Mouse (Mus musculus) MEL (cell line): ENCODE results near the gene Speer4d. TPM values are rescaled to one million over a fixed set of nuclear protein-coding genes. Genes with fewer than 3 reads are reported as not detected.
"Not testable (repeated sequence)": the region's sequence is repeated elsewhere in the genome, so short reads cannot be mapped to it uniquely, and the experiment has no call there.

Experiments
- DNase-seq: peaks from one replicate; pipeline ENCODE4 v3.0.0; 2011; ENCODE audit warnings: low read depth, low spot score
- H3K27ac ChIP-seq: 2 replicates; pipeline ENCODE4 v1.5.1; 2012; ENCODE audit warnings: low read depth, mild to moderate bottlenecking, control low read depth, low read length, moderate library complexity; ENCODE audit not compliant: control insufficient read depth
- H3K27me3 ChIP-seq, 2 experiments: fragments of 150-350 bp in 1 of 2; sonication (generic) in 1 of 2; 2 replicates each; pipeline ENCODE4 v1.6.1; 2012; ENCODE audit warnings: low read length in 2 of 2, mild to moderate bottlenecking in 2 of 2, improper control_type of control experiment in 1 of 2, moderate library complexity in 1 of 2; ENCODE audit not compliant: insufficient read depth in 2 of 2, control insufficient read depth in 1 of 2
- H3K36me3 ChIP-seq, 2 experiments: 2 replicates each; pipeline ENCODE4 v1.6.1; 2012 to 2014; ENCODE audit warnings: low read length in 2 of 2, improper control_type of control experiment in 1 of 2, inconsistent platforms in 1 of 2, mild to moderate bottlenecking in 1 of 2; ENCODE audit not compliant: insufficient read depth in 2 of 2, control insufficient read depth in 1 of 2
- H3K4me1 ChIP-seq, 2 experiments: fragments of 150-350 bp in 1 of 2; sonication (generic) in 1 of 2; 2 replicates each; pipeline ENCODE4 v1.6.1; 2012; ENCODE audit warnings: low read length in 2 of 2, improper control_type of control experiment in 1 of 2, mild to moderate bottlenecking in 1 of 2; ENCODE audit not compliant: insufficient read depth in 2 of 2, control insufficient read depth in 1 of 2
- H3K4me3 ChIP-seq, 2 experiments: fragments of 150-350 bp in 1 of 2; sonication (generic) in 1 of 2; 2 replicates each; pipeline ENCODE4 v1.5.1; 2012; ENCODE audit warnings: low read depth in 2 of 2, low read length in 2 of 2, mild to moderate bottlenecking in 2 of 2, moderate library complexity in 2 of 2, control low read depth in 1 of 2, improper control_type of control experiment in 1 of 2; ENCODE audit not compliant: control insufficient read depth in 1 of 2, insufficient read depth in 1 of 2
- H3K79me2 ChIP-seq: 2 replicates; pipeline ENCODE4 v1.6.1; 2012; ENCODE audit warnings: mild to moderate bottlenecking, low read length, moderate library complexity; ENCODE audit not compliant: control insufficient read depth, poor library complexity, insufficient read depth
- H3K9ac ChIP-seq: 2 replicates; pipeline ENCODE4 v1.6.1; 2012; ENCODE audit warnings: low read depth, mild to moderate bottlenecking, control low read depth, low read length, moderate library complexity; ENCODE audit not compliant: control insufficient read depth, poor library complexity, severe bottlenecking
- H3K9me3 ChIP-seq: fragments of 150-350 bp; sonication (generic); replicated peaks from 2 replicates; pipeline ENCODE4 v1.6.1; 2012; ENCODE audit warnings: mild to moderate bottlenecking, low read length, improper control_type of control experiment, moderate library complexity; ENCODE audit not compliant: insufficient read depth
- CTCF ChIP-seq, 3 experiments: IDR thresholded peaks in 2 of 3; conservative IDR thresholded peaks in 1 of 3; 2 replicates each; pipeline ENCODE4 v1.5.1; 2011 to 2012; ENCODE audit warnings: low read length in 3 of 3, low read depth in 2 of 3, mild to moderate bottlenecking in 2 of 3, improper control_type of control experiment in 1 of 3, inconsistent platforms in 1 of 3, mixed read lengths in 1 of 3, moderate library complexity in 1 of 3; ENCODE audit not compliant: control insufficient read depth in 1 of 3, insufficient read depth in 1 of 3, poor library complexity in 1 of 3, severe bottlenecking in 1 of 3
- RAD21 ChIP-seq: IDR thresholded peaks from 2 replicates; pipeline ENCODE4 v1.6.1; 2011; ENCODE audit warnings: mild to moderate bottlenecking, low read depth, low read length, improper control_type of control experiment
- SMC3 ChIP-seq: IDR thresholded peaks from 2 replicates; pipeline ENCODE4 v1.6.1; 2011; ENCODE audit warnings: low read depth, low read length, improper control_type of control experiment
- ZC3H11A ChIP-seq: IDR thresholded peaks from 2 replicates; pipeline ENCODE4 v1.6.1; 2012; ENCODE audit warnings: low read depth, mild to moderate bottlenecking, inconsistent platforms, low read length, improper control_type of control experiment
- ZNF384 ChIP-seq: IDR thresholded peaks from 2 replicates; pipeline ENCODE4 v1.6.1; 2012; ENCODE audit warnings: low read depth, mild to moderate bottlenecking, inconsistent platforms, low read length, improper control_type of control experiment
- polyA plus RNA-seq, 2 experiments: library from polyadenylated mRNA; stranded (reverse) in 1 of 2; unstranded in 1 of 2; fragments of >175 nt in 1 of 2; fragments of >200 nt in 1 of 2; gene quantifications; 2 replicates each; pipeline versions ENCODE4 v1.2.1 to v1.2.4; 2012; ENCODE audit warnings: low replicate concordance in 2 of 2, low read depth in 1 of 2; ENCODE audit not compliant: insufficient read length in 2 of 2, insufficient read depth in 1 of 2, missing spikeins in 1 of 2
- total RNA-seq: library from RNA; depleted of rRNA; stranded (reverse); fragments of 300-350 nt; gene quantifications from 2 replicates; pipeline ENCODE4 v1.2.3, GENCODE M21; 2012; rRNA removed

Speer4d gene
- not detected in 2 replicates for total RNA-seq
- polyA plus RNA-seq, result not detected

DNA sequence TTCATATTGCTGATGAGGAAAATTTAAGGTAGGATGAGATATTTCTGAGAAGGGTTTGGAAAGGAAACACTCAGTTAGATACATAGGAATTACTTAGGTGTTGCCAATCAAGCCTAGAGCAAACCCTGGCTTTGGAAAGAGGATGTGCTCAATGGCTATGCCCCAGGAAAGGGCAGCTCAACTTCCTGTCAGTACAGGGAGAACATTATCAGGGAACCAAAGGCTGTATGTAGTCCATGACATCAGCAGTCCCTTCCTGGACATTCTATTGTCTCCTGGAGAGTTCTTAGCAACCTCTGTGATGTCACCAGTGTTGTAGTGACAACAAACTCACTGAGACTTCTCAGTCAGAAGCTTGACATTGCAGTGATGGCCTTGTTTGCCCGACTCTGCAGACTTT is at the start of gene Speer4d:
Gene Speer4d (plus strand): TSS at position 301 of the 400 bp plus-strand sequence.
- not testable (repeated sequence) for DNase-seq, H3K9ac ChIP-seq, H3K4me3 ChIP-seq, H3K27me3 ChIP-seq, H3K9me3 ChIP-seq, H3K27ac ChIP-seq, H3K4me1 ChIP-seq, H3K36me3 ChIP-seq, H3K79me2 ChIP-seq

DNA sequence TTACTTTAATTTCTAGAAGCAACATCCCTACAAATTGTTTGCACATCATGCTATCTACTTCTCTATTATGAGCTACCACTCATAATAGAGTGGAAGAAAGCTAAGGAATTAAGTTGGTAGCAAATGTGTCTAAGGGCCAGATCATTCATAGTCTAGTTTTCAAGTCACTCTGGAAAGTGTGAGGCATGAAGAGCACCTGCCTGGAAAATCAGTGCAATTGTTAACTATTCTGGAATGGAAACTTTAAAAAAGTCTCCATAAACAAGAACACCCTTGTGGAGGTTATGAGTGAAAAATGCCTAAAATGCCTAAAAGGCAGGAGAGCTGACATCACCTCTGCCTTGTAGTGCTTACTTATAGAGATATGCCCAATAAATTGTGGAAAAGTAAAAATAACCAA is 45.1 kb upstream of the Speer4d start:
- not testable (repeated sequence) for H3K9ac ChIP-seq, H3K27ac ChIP-seq, H3K4me1 ChIP-seq, H3K36me3 ChIP-seq, H3K4me3 ChIP-seq, H3K79me2 ChIP-seq, H3K27me3 ChIP-seq, DNase-seq, H3K9me3 ChIP-seq

DNA sequence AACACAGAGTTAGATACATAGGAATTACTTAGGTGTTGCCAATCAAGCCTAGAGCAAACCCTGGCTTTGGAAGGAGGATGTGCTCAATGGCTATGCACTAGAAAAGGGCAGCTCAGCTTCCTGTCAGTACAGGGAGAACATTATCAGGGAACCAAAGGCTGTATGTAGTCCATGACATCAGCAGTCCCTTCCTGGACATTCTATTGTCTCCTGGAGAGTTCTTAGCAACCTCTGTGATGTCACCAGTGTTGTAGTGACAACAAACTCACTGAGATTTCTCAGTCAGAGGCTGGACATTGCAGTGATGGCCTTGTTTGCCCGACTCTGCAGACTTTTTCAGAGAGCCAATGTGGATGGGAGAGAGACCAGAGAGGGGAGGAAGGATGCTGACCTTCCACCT is 41.8 kb upstream of the Speer4d start, which contains the start of gene Gm21083:
Gene Gm21083 (plus strand): TSS at position 301 of the 400 bp plus-strand sequence.
- not testable (repeated sequence) for H3K79me2 ChIP-seq, H3K9ac ChIP-seq, H3K27ac ChIP-seq, H3K4me3 ChIP-seq, H3K9me3 ChIP-seq, H3K36me3 ChIP-seq, H3K4me1 ChIP-seq, DNase-seq, H3K27me3 ChIP-seq

DNA sequence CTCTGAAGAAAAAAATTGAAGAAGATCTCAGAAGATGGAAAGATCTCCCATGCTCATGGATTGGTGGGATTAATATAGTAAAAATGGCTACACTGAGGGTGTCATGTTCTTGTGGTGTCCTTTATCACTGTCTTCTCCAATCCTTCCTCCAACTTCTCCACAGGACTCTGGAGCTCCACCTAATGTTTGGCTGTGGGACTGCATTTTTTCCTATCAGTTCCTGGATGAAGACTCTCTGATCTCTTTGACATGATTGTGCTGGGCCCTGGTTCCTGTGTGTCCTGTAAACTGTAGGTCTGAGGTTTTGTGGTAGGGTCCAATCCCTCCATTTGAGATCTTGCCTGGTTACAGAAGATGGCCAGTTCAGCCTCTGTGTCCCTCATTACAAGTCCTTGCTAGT is 32.5 kb upstream of the Speer4d start:
- peak; percentile 23 for DNase-seq
- not testable (repeated sequence) for H3K27me3 ChIP-seq, H3K4me1 ChIP-seq, H3K9me3 ChIP-seq, H3K9ac ChIP-seq, H3K4me3 ChIP-seq, H3K27ac ChIP-seq, H3K79me2 ChIP-seq, H3K36me3 ChIP-seq
- TF ChIP-seq CTCF (IDR thresholded peaks at IDR 0.05 in 2 of 3, conservative IDR thresholded peaks at IDR 0.05 in 1 of 3; ENCODE audit: control insufficient read depth in 1 of 3, insufficient read depth in 1 of 3, low read depth in 2 of 3, low read length in 3 of 3, poor library complexity in 1 of 3, severe bottlenecking in 1 of 3), result peak in 2 of 3 experiments; percentile 8 to 18; a peak in 1 of 6 replicates

DNA sequence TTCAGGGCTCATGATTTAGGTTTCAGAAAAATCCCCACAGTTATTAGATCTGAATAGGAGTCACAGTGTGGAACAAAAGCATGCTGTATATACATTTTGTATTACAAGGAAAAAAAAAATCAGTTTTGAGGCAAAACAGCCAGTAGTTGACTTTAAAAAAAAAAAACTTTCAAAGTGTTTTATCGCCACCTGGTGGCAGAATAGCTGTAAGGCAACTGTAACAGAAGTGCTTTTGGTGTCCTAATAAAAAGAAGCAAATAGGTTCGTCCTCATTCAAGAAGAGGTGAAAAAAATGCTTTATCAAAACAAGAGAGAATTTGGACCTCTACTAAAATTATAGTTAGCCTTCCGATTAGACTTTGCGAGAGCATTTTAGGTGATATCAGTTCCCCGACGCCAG is 30.6 kb upstream of the Speer4d start:
- peak; percentile 69 for DNase-seq
- not testable (repeated sequence) for H3K9ac ChIP-seq, H3K9me3 ChIP-seq, H3K4me3 ChIP-seq, H3K27me3 ChIP-seq, H3K79me2 ChIP-seq, H3K36me3 ChIP-seq, H3K27ac ChIP-seq, H3K4me1 ChIP-seq
- TF ChIP-seq CTCF (IDR thresholded peaks at IDR 0.05 in 2 of 3, conservative IDR thresholded peaks at IDR 0.05 in 1 of 3; ENCODE audit: control insufficient read depth in 1 of 3, insufficient read depth in 1 of 3, low read depth in 2 of 3, low read length in 3 of 3, poor library complexity in 1 of 3, severe bottlenecking in 1 of 3) (peak in 2 of 3 experiments; percentile 28 to 51; a peak in 4 of 6 replicates), SMC3 (peak; percentile 59), ZNF384 (peak; percentile 86), RAD21 (peak; percentile 47), ZC3H11A (peak; percentile 43)

DNA sequence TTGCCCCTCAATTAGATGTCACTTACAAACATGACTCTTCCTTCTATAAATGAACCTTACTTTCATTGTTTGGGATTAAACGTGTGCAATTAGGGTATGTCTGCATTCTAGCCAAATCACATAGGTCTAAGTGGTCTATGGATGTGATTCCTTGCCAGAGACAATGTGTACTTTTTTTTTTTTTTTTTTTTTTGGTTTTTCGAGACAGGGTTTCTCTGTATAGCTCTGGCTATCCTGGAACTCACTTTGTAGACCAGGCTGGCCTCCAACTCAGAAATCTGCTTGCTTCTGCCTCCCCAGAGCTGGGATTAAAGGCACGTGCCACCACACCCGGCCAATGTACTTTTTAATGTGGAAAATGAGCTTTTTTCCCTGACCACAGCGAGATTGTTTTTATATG is 28.2 kb upstream of the Speer4d start:
- not testable (repeated sequence) for H3K36me3 ChIP-seq, H3K79me2 ChIP-seq, H3K4me1 ChIP-seq, DNase-seq, H3K27ac ChIP-seq, H3K27me3 ChIP-seq, H3K4me3 ChIP-seq, H3K9me3 ChIP-seq, H3K9ac ChIP-seq
